Mouse (Mus musculus) embryonic facial prominence, embryonic 10.5 days (tissue): Measurements from ENCODE around the gene E130218I03Rik. TPM values are rescaled to one million over a fixed set of nuclear protein-coding genes. Genes with fewer than 3 reads are reported as not detected.
"Not testable (repeated sequence)": the region's sequence is repeated elsewhere in the genome, so short reads cannot be mapped to it uniquely, and the experiment has no call there.

Experiments
- DNase-seq: peaks from one replicate; pipeline ENCODE4 v3.0.0-alpha.2; 2017; ENCODE audit warnings: low spot score
- H3K27ac ChIP-seq: fragments of 300-500 bp; sonication (generic); replicated peaks from 2 replicates; pipeline ENCODE4 v1.5.1; 2016; ENCODE audit warnings: mild to moderate bottlenecking
- H3K27me3 ChIP-seq: fragments of 300-500 bp; sonication (generic); replicated peaks from 2 replicates; pipeline ENCODE4 v1.6.1; 2016; ENCODE audit warnings: low read depth, mild to moderate bottlenecking; ENCODE audit not compliant: poor library complexity, severe bottlenecking
- H3K36me3 ChIP-seq: fragments of 300-500 bp; sonication (generic); replicated peaks from 2 replicates; pipeline ENCODE4 v1.6.1; 2016; ENCODE audit warnings: mild to moderate bottlenecking, moderate library complexity
- H3K4me1 ChIP-seq: fragments of 300-500 bp; sonication (generic); 2 replicates; pipeline ENCODE4 v1.6.1; 2016
- H3K4me3 ChIP-seq: fragments of 300-500 bp; sonication (generic); 2 replicates; pipeline ENCODE4 v1.5.1; 2016; ENCODE audit warnings: mild to moderate bottlenecking, moderate library complexity
- H3K9me3 ChIP-seq: fragments of 300-500 bp; sonication (generic); 2 replicates; pipeline ENCODE4 v1.6.1; 2016; ENCODE audit warnings: mild to moderate bottlenecking
- WGBS: fragments of 180-500 bp; shearing (Covaris S2); methylation state at CpG from one replicate; pipeline ENCODE4 v1.1.7; 2016; 5-methylcytosine and 5-hydroxymethylcytosine counted together
- polyA plus RNA-seq: library from polyadenylated mRNA; unstranded; fragments of >200 nt; fragmentation: Nextera tagmentation; extraction: Ambion mirVana; gene quantifications from 2 replicates; pipeline ENCODE4 v1.2.1, GENCODE M21; 2016

The E130218I03Rik gene
- polyA plus RNA-seq, 1 experiment from 2014 or later, result 0.32 TPM

DNA sequence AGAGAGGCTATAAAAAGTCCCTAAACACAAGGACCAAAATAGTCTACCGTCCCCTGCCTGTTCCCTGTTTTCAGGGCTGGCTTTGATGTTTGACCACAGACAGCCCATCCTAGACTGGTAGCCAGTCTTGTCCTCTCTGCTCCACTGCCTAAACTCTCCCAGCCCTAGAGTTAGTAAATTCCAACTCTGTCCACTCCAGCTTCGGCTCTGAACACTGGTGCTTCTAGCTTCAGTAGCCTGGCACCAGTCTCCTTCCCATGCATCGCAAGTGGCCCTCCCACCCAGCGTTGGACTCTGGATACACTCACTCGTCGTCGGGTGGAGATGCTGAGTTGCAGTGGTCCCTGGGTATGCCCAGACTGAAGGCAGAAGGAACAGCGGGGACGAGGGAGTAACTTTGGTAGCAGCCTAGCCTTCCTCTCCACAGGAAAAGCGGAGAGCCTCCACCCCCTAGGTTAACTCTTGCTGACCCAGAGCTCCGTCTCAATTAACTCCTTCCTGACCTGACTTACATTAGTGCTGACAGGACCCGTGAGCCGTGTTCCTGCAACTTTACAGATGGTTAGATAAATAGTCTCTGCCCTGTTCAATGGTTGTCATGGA lies 10.4 kb downstream of the E130218I03Rik start, which contains the start of gene Grrp1:
Grrp1 (minus strand) TSS at position 385 of the 603 bp plus-strand sequence.
- Histone ChIP-seq H3K27ac (peak within 1 kb of the TSS; percentile 83), H3K9me3 (no peaks in the 10 kb centered on the region), H3K27me3 (peaks cover 77% of the 10 kb centered on the region), H3K4me3 (peak within 1 kb of the TSS; percentile 63), H3K4me1 (peaks cover 98% of the 10 kb centered on the region), H3K36me3 (no peaks in the 10 kb centered on the region)
- peak; percentile 68 for DNase-seq
- under 1% methylated on average over 13 of the region's 13 CpGs for WGBS

DNA sequence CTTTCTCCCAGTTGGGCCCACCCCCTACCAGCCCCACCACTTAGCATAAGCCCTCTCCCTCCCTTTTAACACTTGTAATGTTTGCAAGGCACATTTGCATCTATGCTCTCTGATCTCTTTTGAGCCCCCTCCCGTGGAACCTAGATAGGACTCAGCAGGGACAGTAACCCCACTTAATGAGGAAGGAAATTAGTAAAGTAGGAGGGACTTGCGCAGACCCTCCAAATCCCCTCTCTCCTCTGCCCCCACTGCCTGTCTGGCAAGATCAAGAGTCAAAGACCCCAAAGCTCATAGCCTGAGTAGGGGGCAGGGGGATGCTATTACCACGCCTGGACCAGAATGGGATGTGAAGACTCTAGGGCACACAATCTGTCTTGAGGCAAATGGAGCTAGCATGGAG lies 11.4 kb downstream of the E130218I03Rik start:
- peaks cover 66% of the 10 kb centered on the region for H3K27me3 ChIP-seq
- H3K36me3 ChIP-seq, result no peaks in the 10 kb centered on the region
- DNase-seq, result no peak
- H3K4me1 ChIP-seq, result peaks cover 88% of the 10 kb centered on the region
- WGBS, result 16% methylated on average over 3 of the region's 3 CpGs
- H3K9me3 ChIP-seq, result no peaks in the 10 kb centered on the region
- 0 out of 2 replicates have a peak overlapping the region, but pooled peaks have one; percentile 25 for H3K4me3 ChIP-seq
- peak overlapping the region; percentile 55 for H3K27ac ChIP-seq

DNA sequence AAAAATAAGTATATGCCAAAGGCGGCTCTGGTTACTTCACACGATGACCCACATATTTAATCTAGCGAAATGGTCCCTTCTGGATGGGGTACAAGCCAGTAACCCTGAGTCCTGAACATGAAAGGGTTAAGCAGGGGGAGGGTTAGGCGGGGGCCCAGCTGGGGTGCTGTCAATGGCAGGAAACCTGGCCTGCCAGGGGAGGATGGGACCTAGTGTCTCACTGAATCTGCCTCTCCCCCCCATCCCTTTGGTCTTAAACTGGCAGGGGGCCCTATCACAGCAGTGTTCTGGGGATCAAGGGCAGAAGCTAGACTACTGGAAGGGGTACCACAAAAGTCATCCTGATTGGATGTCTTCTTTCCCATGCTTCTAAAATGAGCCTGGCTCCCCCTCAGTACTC lies 12.4 kb downstream of the E130218I03Rik start:
- DNase-seq, result peak; percentile 51
- Histone ChIP-seq H3K4me1 (peaks cover 78% of the 10 kb centered on the region), H3K9me3 (no peaks in the 10 kb centered on the region), H3K36me3 (no peaks in the 10 kb centered on the region), H3K27me3 (peaks cover 56% of the 10 kb centered on the region), H3K4me3 (peak overlapping the region; percentile 21; the same call in 1 of the 2 replicates), H3K27ac (peak overlapping the region; percentile 78)
- WGBS, result 18% methylated on average over 4 of the region's 4 CpGs

DNA sequence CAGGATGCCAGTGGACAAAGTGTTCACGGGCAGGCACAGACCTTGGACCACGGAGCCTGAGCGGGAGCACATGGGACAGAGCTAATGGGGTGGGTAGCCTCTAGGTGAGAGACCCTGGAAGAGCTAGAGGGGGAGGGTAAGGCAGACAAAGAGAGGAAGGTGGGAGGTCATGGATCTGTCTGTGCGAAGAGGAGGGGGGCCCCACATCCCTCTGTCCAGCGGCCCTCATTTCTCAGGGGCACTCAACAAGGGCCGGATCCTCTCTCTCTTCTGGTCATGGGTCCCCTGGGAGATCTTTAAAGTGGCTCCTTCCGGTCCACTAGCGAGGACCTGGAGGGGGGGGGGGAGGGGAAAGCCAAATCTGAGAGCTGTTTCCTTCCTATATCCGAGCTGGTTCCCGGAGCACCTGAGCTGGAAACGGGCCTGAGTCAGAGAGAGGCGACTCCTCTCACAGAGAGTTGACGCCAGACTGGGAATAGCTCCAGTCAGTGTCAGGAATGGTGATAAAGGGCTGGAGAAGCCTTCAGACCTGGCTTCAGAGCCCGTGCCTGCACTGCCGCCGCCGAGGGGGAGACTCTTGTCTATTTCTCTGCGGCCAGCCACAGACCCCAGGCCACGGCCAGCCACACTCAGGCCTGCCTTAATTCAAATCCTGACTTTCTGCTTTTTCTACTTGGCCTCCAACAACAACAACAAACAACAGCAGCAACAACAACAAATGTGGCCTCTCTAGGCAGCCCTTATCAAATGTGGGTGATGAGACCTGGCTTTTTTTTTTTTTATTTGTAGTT lies 13.1 kb downstream of the E130218I03Rik start:
- Histone ChIP-seq H3K4me3 (peak overlapping the region; percentile 29), H3K27ac (peak overlapping the region; percentile 78), H3K36me3 (no peaks in the 10 kb centered on the region), H3K9me3 (no peaks in the 10 kb centered on the region), H3K4me1 (peaks cover 70% of the 10 kb centered on the region), H3K27me3 (peaks cover 49% of the 10 kb centered on the region)
- peak; percentile 58 for DNase-seq
- WGBS, result 2% methylated on average over 19 of the region's 19 CpGs

DNA sequence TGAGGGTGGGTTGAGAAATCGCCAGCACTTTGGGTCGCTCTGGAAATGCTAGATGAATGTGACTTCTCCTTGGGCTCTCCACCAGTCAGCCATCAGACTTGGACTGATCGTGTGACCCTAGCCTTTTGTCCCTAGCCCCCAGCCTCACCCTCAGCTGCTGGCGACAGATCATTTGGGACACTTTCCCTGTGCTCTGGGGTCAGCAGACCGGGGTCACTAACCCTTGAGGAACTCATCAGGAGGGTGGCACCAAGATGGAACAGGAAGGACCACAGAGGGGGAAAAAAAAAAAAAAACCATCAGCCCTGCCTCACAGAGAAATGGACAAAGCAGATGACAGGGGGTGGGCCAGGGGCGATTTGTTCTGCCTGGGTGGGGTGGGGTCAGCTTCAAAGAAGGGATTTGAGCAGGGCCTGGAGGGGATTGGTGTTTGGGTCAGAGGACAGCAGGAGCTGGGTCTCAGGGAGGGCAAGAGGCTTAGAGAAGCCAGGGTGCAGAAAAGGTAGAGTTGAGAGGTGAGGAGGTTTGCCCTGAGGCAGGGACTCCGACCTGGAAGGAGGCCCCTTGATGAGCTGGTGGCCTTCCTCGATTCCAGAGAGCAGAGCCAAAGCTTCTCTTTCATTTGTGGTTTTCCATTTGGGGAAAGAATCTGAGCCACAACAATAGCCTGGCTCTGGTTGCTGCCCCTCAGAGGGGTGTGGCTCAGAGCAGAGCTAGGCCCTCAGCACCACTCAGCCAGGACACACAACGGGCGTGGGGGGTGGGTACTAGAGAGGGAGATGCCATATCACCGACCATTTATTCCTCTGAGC lies 13.9 kb downstream of the E130218I03Rik start:
- no peak for DNase-seq
- H3K4me1 ChIP-seq, result peaks cover 62% of the 10 kb centered on the region
- H3K27ac ChIP-seq, result peak overlapping the region; percentile 78
- H3K36me3 ChIP-seq, result no peaks in the 10 kb centered on the region
- peaks cover 41% of the 10 kb centered on the region for H3K27me3 ChIP-seq
- WGBS, result 9% methylated on average over 11 of the region's 11 CpGs
- no peaks in the 10 kb centered on the region for H3K9me3 ChIP-seq
- no peak overlapping the region for H3K4me3 ChIP-seq

DNA sequence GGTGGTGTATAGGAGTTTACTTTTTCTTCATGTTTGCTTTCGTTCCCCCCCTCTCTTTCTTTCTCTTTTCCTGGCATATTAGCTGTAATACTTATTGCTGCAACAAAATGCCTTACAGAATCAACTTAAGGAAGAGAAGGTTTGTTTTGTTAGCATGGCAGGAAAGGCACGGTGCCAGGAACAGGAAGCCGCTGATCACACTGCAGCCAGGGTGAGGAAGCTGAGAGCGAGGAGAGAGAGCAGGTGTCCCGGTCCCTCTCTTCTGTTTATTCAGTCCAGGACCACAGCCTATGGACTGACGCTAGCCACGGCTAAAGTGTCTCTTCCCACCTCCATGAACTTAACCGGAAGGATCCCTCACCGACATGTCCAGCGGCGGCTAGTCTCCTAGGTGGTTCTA lies 14.9 kb downstream of the E130218I03Rik start:
- Histone ChIP-seq H3K36me3 (no peaks in the 10 kb centered on the region), H3K4me3 (no peak overlapping the region), H3K4me1 (peaks cover 53% of the 10 kb centered on the region), H3K9me3 (no peaks in the 10 kb centered on the region), H3K27me3 (peaks cover 31% of the 10 kb centered on the region), H3K27ac (no peak overlapping the region)
- WGBS, result 64% methylated on average over 11 of the region's 11 CpGs
- DNase-seq, result no peak

GRCm38 (mm10) chr4:134263191-134263590 lies 19.7 kb downstream of the E130218I03Rik start:
- DNase-seq, result peak; percentile 74
- 46% methylated on average over 6 of the region's 6 CpGs for WGBS
- Histone ChIP-seq H3K27ac (no peak overlapping the region), H3K27me3 (no peaks in the 10 kb centered on the region), H3K4me1 (peaks cover 11% of the 10 kb centered on the region), H3K4me3 (no peak overlapping the region), H3K9me3 (no peaks in the 10 kb centered on the region), H3K36me3 (no peaks in the 10 kb centered on the region)

DNA sequence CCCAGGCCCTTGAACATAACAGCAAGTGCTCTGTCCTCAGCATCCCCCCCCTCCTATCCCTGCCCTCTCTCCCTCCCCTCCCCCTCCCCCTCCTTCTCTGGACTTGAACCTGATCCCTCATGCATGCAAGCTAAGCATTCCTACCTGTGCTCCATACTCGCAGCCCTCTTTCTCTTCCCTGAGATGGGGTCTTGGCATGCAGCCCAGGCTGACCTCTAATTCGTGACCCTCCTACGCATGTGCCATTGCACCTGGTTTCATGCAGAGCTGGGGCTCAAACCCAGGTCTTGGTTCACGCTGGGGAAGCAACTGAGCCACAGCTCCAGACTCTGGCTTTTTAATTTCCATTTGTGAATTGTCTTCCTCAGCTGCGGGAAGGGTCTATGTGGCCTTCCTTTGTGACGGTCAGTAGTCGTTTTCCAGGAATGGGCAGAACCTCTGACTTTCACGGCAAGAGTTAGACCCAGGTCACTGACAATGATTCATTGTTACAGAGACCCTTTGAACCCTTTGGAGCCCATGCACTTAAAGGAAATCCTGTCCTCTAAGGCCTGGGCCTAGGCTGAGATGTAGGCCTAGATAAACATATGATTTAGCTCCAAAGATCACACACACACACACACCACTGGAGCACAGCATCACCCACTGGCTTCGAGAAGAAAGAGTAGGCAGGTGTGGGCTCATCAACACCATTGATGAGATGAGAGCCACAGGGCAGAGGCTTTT lies 22.6 kb downstream of the E130218I03Rik start:
- no peaks in the 10 kb centered on the region for H3K36me3 ChIP-seq
- 61% methylated on average over 9 of the region's 9 CpGs for WGBS
- no peak overlapping the region for H3K4me3 ChIP-seq
- H3K4me1 ChIP-seq, result peaks cover 6% of the 10 kb centered on the region; the same call in 1 of the 2 replicates
- no peak overlapping the region for H3K27ac ChIP-seq
- no peaks in the 10 kb centered on the region for H3K27me3 ChIP-seq
- DNase-seq, result no peak
- H3K9me3 ChIP-seq, result no peaks in the 10 kb centered on the region

DNA sequence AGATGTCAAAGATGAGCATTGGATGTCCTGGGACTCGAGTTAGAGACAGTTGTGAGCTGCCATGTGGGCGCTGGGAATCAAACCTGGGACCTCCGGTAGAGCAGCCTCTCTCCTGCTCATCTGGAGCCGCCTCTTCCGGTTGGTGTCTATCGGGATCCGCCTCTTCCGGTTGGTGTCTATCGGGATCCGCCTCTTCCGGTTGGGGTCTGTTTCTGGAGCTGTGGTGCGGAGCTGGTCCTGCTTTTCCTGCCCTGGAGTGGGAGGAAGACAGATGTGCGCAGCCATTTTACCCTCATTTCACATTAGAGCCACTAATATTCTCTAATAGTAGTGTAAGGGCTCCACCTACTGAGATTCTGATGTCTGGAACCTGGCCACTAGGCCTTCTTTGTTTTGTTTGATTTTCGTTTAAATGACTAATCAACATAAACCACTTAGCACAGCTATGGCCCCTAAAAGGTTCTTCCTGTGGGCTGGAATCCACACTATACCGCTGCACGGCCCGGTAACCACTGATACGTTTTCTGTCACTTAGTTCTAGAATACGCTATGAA lies 24.7 kb downstream of the E130218I03Rik start:
- H3K4me3 ChIP-seq, result no peak overlapping the region
- no peak for DNase-seq
- peaks cover 14% of the 10 kb centered on the region for H3K4me1 ChIP-seq
- no peaks in the 10 kb centered on the region for H3K27me3 ChIP-seq
- H3K9me3 ChIP-seq, result no peaks in the 10 kb centered on the region
- no peak overlapping the region for H3K27ac ChIP-seq
- no peaks in the 10 kb centered on the region for H3K36me3 ChIP-seq
- 89% methylated on average over 19 of the region's 19 CpGs for WGBS

GRCm38 (mm10) chr4:134269622-134270021 lies 26.2 kb downstream of the E130218I03Rik start:
- not testable (repeated sequence) for H3K36me3 ChIP-seq, H3K27me3 ChIP-seq, H3K9me3 ChIP-seq, H3K4me3 ChIP-seq, DNase-seq, H3K27ac ChIP-seq
- H3K4me1 ChIP-seq, result peaks cover 21% of the 10 kb centered on the region

DNA sequence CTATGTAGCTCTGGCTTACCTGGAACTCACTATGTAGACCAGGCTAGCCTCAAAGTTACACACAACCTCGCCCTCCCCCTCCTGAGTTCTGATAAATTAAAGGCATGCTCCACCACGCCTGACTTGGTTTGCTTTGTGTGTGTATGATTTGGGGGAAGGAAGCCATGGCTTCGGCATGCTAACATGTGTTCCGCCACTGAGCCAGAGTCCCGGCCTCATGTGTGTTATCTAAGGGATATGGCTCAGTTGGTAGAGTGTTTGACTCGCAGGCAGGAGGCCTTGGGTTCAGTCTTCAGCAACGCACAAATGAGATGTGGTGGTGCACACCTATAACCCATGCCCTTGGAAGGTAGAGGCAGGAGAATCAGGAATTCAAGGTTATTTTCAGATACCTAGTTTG lies 28.5 kb downstream of the E130218I03Rik start:
- peaks cover 15% of the 10 kb centered on the region for H3K4me1 ChIP-seq
- no peak overlapping the region for H3K4me3 ChIP-seq
- H3K27me3 ChIP-seq, result no peaks in the 10 kb centered on the region
- no peak for DNase-seq
- H3K27ac ChIP-seq, result no peak overlapping the region
- no peaks in the 10 kb centered on the region for H3K9me3 ChIP-seq
- peaks cover 16% of the 10 kb centered on the region for H3K36me3 ChIP-seq
- WGBS, result 85% methylated on average over 7 of the region's 7 CpGs
